Mouse (Mus musculus): ENCODE results near the gene Gucy1a1.
"Not testable (repeated sequence)": the region's sequence is repeated elsewhere in the genome, so short reads cannot be mapped to it uniquely, and the experiment has no call there.

The Gucy1a1 gene

GRCm38 (mm10) chr3:82145126-82145901 lies at the start of gene Gucy1a1:
Gene Gucy1a1 (minus strand): TSS chr3:82145789.
- peak; percentile 27 for DNase-seq

- no peak for DNase-seq
Observed at GRCm38 (mm10) chr3:82191559-82192245, 46.1 kb upstream of the Gucy1a1 start.

- no peak for DNase-seq
Observed at GRCm38 (mm10) chr3:82185626-82186025, 40.0 kb upstream of the Gucy1a1 start.

GRCm38 (mm10) chr3:82181500-82181899 lies 35.9 kb upstream of the Gucy1a1 start:
- no peak for DNase-seq

GRCm38 (mm10) chr3:82180253-82180652 lies 34.7 kb upstream of the Gucy1a1 start:
- DNase-seq: no peak

- DNase-seq: no peak
Observed at GRCm38 (mm10) chr3:82175501-82175900, 29.9 kb upstream of the Gucy1a1 start.

GRCm38 (mm10) chr3:82167064-82167463 lies 21.5 kb upstream of the Gucy1a1 start:
- DNase-seq: no peak

GRCm38 (mm10) chr3:82165937-82166336 lies 20.3 kb upstream of the Gucy1a1 start:
- no peak for DNase-seq

GRCm38 (mm10) chr3:82162992-82163391 lies 17.4 kb upstream of the Gucy1a1 start:
- not testable (repeated sequence) for DNase-seq

GRCm38 (mm10) chr3:82145978-82146377 lies 389 bp upstream of the Gucy1a1 start:
- DNase-seq: no peak

GRCm38 (mm10) chr3:82144725-82145125 lies 864 bp downstream of the Gucy1a1 start:
- no peak for DNase-seq

GRCm38 (mm10) chr3:82140781-82141180 lies 4.8 kb downstream of the Gucy1a1 start:
- no peak for DNase-seq

- no peak for DNase-seq
Observed at GRCm38 (mm10) chr3:82138002-82138667, 7.5 kb downstream of the Gucy1a1 start.

GRCm38 (mm10) chr3:82135483-82135882 lies 10.1 kb downstream of the Gucy1a1 start:
- DNase-seq: no peak

GRCm38 (mm10) chr3:82129258-82129657 lies 16.3 kb downstream of the Gucy1a1 start:
- DNase-seq: no peak

- no peak for DNase-seq
Observed at GRCm38 (mm10) chr3:82124567-82124966, 21.0 kb downstream of the Gucy1a1 start.

- no peak for DNase-seq
Observed at GRCm38 (mm10) chr3:82118916-82119315, 26.7 kb downstream of the Gucy1a1 start.

GRCm38 (mm10) chr3:82112439-82112838 lies 33.1 kb downstream of the Gucy1a1 start:
- DNase-seq: no peak

- DNase-seq: no peak
Observed at GRCm38 (mm10) chr3:82111986-82112385, 33.6 kb downstream of the Gucy1a1 start.

GRCm38 (mm10) chr3:82108951-82109350 lies 36.6 kb downstream of the Gucy1a1 start:
- no peak for DNase-seq

- DNase-seq: no peak
Observed at GRCm38 (mm10) chr3:82104229-82104628, 41.4 kb downstream of the Gucy1a1 start.

- no peak for DNase-seq
Observed at GRCm38 (mm10) chr3:82099127-82099526, 46.5 kb downstream of the Gucy1a1 start.

- DNase-seq: no peak
Observed at GRCm38 (mm10) chr3:82096801-82097200, 48.8 kb downstream of the Gucy1a1 start.

Data from thymus, postnatal 4 days (tissue).